Mouse (Mus musculus) megakaryocyte, adult 5-6 weeks (primary cell): Measurements from ENCODE around the gene Cela2a. TPM values are rescaled to one million over a fixed set of nuclear protein-coding genes. Genes with fewer than 3 reads are reported as not detected.
A peak's percentile ranks its signal among the peaks of the same experiment; 100 is the strongest.

Experiments used
- ATAC-seq: 2 replicates; pipeline ENCODE4 v1.8.0; 2016; ENCODE audit warnings: mild to moderate bottlenecking, inconsistent platforms; ENCODE audit not compliant: poor library complexity, severe bottlenecking
- total RNA-seq, 2 experiments: library from RNA; stranded (forward) in 1 of 2; stranded (reverse) in 1 of 2; fragments of 153-499, 151-499 nt in 1 of 2; fragments of 221-1000, 200-1000 nt in 1 of 2; gene quantifications; 2 replicates each; pipeline versions ENCODE4 v1.2.3 to v1.2.4; 2015 to 2017

The Cela2a gene
- total RNA-seq, 2 experiments from 2014 or later, result not detected

- no peak for ATAC-seq
Measured at GRCm38 (mm10) chr4:141859351-141859750, 33.4 kb upstream of the Cela2a start.

GRCm38 (mm10) chr4:141858501-141858900 lies 32.5 kb upstream of the Cela2a start:
- ATAC-seq, result no peak

GRCm38 (mm10) chr4:141857422-141857930 lies 31.5 kb upstream of the Cela2a start:
- ATAC-seq, result peak; percentile 53

- 0 out of 2 replicates have a peak, but pooled peaks have one; percentile 49 for ATAC-seq
Measured at GRCm38 (mm10) chr4:141853437-141853836, 27.5 kb upstream of the Cela2a start.

- ATAC-seq, result no peak
Measured at GRCm38 (mm10) chr4:141845999-141846398, 20.0 kb upstream of the Cela2a start, which contains the start of gene Ctrc. Gene Ctrc (minus strand): TSS chr4:141846359.

- peak; percentile 49 for ATAC-seq
Measured at GRCm38 (mm10) chr4:141834536-141835095, 8.7 kb upstream of the Cela2a start.

- ATAC-seq, result no peak
Measured at GRCm38 (mm10) chr4:141833911-141834310, 8.0 kb upstream of the Cela2a start.

GRCm38 (mm10) chr4:141831361-141831760 lies 5.4 kb upstream of the Cela2a start:
- ATAC-seq, result no peak

- no peak for ATAC-seq
Measured at GRCm38 (mm10) chr4:141830381-141830780, 4.4 kb upstream of the Cela2a start.

- no peak for ATAC-seq
Measured at GRCm38 (mm10) chr4:141828177-141828576, 2.2 kb upstream of the Cela2a start.

- ATAC-seq, result no peak
Measured at GRCm38 (mm10) chr4:141827401-141827800, 1.4 kb upstream of the Cela2a start.

GRCm38 (mm10) chr4:141822979-141823378 lies 3.0 kb downstream of the Cela2a start:
- no peak for ATAC-seq

- no peak for ATAC-seq
Measured at GRCm38 (mm10) chr4:141822089-141822488, 3.9 kb downstream of the Cela2a start.

- ATAC-seq, result no peak
Measured at GRCm38 (mm10) chr4:141821178-141821577, 4.8 kb downstream of the Cela2a start.

- no peak for ATAC-seq
Measured at GRCm38 (mm10) chr4:141819316-141819715, 6.6 kb downstream of the Cela2a start.

- no peak for ATAC-seq
Measured at GRCm38 (mm10) chr4:141818861-141819260, 7.1 kb downstream of the Cela2a start.

GRCm38 (mm10) chr4:141817706-141818105 lies 8.3 kb downstream of the Cela2a start:
- ATAC-seq, result no peak

GRCm38 (mm10) chr4:141816776-141817655 lies 8.9 kb downstream of the Cela2a start:
- ATAC-seq, result no peak

- ATAC-seq, result no peak
Measured at GRCm38 (mm10) chr4:141816267-141816666, 9.7 kb downstream of the Cela2a start.

GRCm38 (mm10) chr4:141811375-141811774 lies 14.6 kb downstream of the Cela2a start:
- no peak for ATAC-seq

- no peak for ATAC-seq
Measured at GRCm38 (mm10) chr4:141810975-141811374, 15.0 kb downstream of the Cela2a start.
